Mouse (Mus musculus) lung, adult 10 weeks (tissue): ENCODE results near the gene Atp6v1a. TPM values are rescaled to one million over a fixed set of nuclear protein-coding genes. Genes with fewer than 3 reads are reported as not detected.

Experiments
- polyA plus RNA-seq: library from polyadenylated mRNA; stranded (reverse); fragments of 350-450 nt; fragmentation: Illumina TruSeq; extraction: RNeasy Lipid Tissue Mini Kit (QIAGEN cat#74804); gene quantifications from one replicate; pipeline ENCODE4 v1.2.3, GENCODE M21; 2014; ENCODE audit warnings: low read depth, low replicate concordance; ENCODE audit not compliant: insufficient read depth

Atp6v1a gene
- polyA plus RNA-seq = 35.2 TPM

GRCm38 (mm10) chr16:44139536-44140185, at the start of gene Atp6v1a, which contains the start of gene Naa50:
Gene Atp6v1a, minus strand, starts transcription at chr16:44139705.
Gene Naa50, plus strand, starts transcription at chr16:44139830.

GRCm38 (mm10) chr16:44173155-44173941, 33.8 kb upstream of the Atp6v1a start, which contains the start of gene Usf3:
Gene Usf3, plus strand, starts transcription at chr16:44173246.

GRCm38 (mm10) chr16:44063025-44063894, 76.2 kb downstream of the Atp6v1a start, which contains the start of gene Gramd1c:
Gene Gramd1c, minus strand, starts transcription at chr16:44063345.

Other genes with a start within 250 kb of the Atp6v1a start
- 5.4 TPM for gene Ccdc191, start 249.9 kb downstream of the Atp6v1a start, polyA plus RNA-seq
- gene Qtrt2, start 212.9 kb downstream of the Atp6v1a start, polyA plus RNA-seq = 9.9 TPM
- 0.94 TPM for gene Zdhhc23, start 159.9 kb downstream of the Atp6v1a start, polyA plus RNA-seq
- 4.2 TPM for gene Gramd1c, start 76.4 kb downstream of the Atp6v1a start, polyA plus RNA-seq
- 24.0 TPM for gene Naa50, start 125 bp upstream of the Atp6v1a start, polyA plus RNA-seq
- 3.3 TPM for gene Usf3, start 33.5 kb upstream of the Atp6v1a start, polyA plus RNA-seq
- 1.6 TPM for gene Sidt1, start 193.5 kb upstream of the Atp6v1a start, polyA plus RNA-seq
- gene Spice1, start 207.4 kb upstream of the Atp6v1a start, polyA plus RNA-seq = 9.4 TPM